Mouse (Mus musculus) spleen, postnatal 10 days (tissue): ENCODE data around the gene Rtn1.
"Not testable (repeated sequence)": the region's sequence is repeated elsewhere in the genome, so short reads cannot be mapped to it uniquely, and the experiment has no call there.

Experiments
- DNase-seq, 2 experiments: peaks; one replicate each; pipeline ENCODE4 v3.0.0; 2021 to 2022; ENCODE audit warnings: low spot score in 2 of 2

The Rtn1 gene

GRCm38 (mm10) chr12:72324210-72324871 is 84.5 kb downstream of the Rtn1 start:
- DNase-seq, result no peak

- DNase-seq, result no peak
Measured at GRCm38 (mm10) chr12:72323778-72324177, 85.1 kb downstream of the Rtn1 start.

DNA sequence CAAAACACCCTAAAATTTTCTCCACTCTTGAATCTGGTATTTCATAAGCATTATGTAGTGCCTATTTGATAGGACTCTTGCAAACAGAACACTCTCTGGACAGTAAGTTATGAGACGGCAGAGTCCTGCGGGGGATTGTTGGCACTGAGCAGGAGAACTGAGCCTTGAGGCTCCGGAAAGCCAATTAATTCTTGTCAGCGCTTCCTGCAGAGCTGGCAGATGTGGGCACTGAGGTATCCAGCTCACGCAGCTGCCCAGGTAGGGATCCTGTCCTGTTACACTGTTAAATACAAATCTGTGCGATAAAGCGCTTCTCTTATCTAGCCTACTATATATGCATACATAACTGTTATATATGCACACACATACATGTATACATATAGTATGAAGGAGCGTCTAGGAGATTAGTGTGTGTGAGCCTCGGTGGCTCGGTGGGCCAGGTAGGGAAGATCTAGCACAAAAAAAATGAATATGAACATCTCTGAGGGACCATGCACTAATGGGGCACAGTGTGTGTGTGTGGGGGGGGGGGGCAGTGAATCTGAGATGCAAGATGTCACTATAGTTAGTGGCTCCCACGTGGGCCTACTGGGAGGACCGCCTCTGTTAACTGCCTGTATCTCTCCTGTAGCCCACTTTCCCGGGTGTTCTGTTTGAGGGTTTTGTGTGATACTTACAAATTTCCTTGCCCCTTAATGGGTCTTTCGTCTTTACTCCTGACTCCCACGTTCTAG is 93.0 kb downstream of the Rtn1 start:
- DNase-seq, result no peak

GRCm38 (mm10) chr12:72310818-72311217 is 98.0 kb downstream of the Rtn1 start:
- no peak for DNase-seq

DNA sequence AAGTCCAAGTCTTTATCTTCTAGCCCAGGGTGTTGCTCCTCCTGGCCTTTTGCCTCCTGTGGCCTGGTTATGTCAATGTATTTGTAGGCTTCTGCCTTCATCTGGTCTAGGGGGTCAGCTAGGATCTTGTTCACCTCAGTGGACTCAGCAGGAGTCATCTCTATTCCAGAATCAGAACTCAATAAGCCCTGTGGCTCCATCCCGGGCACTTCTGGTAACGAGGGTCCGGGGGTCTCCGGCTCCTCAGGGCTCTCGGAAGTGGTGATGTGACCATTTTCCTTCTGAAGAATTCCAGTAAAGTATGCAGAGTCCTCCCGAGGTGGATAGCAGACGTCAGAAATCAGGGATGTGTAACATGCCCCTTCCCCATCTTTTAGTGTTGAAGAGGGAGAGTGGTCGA is 100.3 kb downstream of the Rtn1 start:
- no peak for DNase-seq

- DNase-seq, result no peak
Measured at GRCm38 (mm10) chr12:72306281-72306680, 102.6 kb downstream of the Rtn1 start.

DNA sequence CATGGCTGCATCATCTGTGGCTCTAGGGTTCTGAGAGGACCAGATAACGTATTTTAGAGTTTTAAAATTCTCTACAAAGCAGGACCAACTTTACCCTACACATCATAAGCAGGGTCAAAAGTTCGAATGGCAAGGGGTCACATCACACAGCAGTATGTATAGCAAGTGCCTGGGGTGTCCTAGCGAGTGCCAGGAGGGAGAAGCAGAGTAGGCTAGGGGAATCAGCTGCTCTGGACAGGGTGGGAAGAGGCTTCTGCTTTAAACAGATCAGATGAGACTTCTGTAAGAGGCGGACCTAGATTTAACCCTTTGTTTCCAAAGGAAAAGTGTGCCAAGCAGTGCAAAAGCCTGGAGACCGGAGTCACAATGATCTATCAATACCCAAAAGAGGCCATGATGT is 103.4 kb downstream of the Rtn1 start:
- DNase-seq, result no peak

- no peak for DNase-seq
Measured at GRCm38 (mm10) chr12:72304985-72305384, 103.9 kb downstream of the Rtn1 start.

GRCm38 (mm10) chr12:72304347-72304688 is 104.5 kb downstream of the Rtn1 start:
- DNase-seq, result no peak

DNA sequence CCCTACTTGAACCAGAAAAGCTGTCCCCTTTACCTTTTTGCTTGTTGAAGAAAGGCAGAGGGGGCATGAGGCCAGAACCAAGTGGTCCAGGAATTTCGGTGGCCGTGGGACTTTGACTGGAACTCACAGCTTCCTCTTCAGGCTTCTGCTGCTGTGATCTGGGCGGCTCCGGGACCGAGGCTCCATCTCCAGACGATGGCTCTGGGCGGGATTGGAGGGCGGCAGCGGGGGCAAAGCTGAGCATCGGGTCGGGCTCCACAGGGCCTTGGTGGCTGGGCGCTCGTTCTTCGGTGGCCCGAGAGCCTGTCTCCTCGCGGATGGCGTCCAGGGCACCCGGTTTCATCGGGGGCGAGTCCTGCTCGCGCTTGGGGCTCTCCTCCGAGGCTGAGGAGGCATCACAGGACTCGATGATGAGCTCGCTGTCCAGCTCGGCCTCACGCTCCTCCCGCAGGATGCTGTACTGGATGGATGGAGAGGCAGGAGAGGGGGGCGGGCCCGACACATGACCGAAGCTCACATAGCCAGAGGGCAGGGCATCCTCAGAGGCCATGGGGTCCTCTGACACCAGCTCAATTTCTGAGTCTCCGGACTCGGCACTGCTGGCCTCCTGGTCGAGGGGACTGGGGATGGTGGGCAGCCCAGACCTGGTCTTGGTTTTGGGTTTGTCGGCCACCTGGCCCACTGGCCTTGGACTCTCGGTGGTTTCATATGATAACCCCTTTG is 105.1 kb downstream of the Rtn1 start:
- no peak for DNase-seq

- no peak for DNase-seq
Measured at GRCm38 (mm10) chr12:72301431-72301830, 107.4 kb downstream of the Rtn1 start.

GRCm38 (mm10) chr12:72300971-72301370 is 107.9 kb downstream of the Rtn1 start:
- no peak for DNase-seq

- no peak for DNase-seq
Measured at GRCm38 (mm10) chr12:72298222-72298621, 110.6 kb downstream of the Rtn1 start.

- no peak for DNase-seq
Measured at GRCm38 (mm10) chr12:72296552-72296951, 112.3 kb downstream of the Rtn1 start.

GRCm38 (mm10) chr12:72293185-72293584 is 115.7 kb downstream of the Rtn1 start:
- DNase-seq, result not testable (repeated sequence)

GRCm38 (mm10) chr12:72292566-72292965 is 116.3 kb downstream of the Rtn1 start:
- DNase-seq, result no peak

DNA sequence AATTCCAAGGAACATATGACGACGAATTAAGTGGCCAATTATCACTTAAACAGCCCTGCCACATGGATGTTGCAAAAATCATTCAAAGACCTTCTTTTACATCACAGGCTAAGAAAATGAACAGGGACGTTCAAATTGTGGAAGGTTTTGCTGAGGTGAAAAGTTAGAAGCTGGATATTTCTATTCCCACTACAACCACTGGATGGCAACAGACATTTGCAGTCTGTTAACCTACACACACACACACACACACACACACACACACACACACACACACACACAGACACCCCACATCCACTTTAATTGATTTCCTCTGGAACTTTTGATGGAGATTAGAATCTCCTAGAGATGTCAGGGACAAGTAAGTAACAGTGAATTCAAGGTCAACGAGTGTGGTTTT is 117.6 kb downstream of the Rtn1 start:
- no peak for DNase-seq

GRCm38 (mm10) chr12:72288215-72288614 is 120.6 kb downstream of the Rtn1 start:
- no peak for DNase-seq

DNA sequence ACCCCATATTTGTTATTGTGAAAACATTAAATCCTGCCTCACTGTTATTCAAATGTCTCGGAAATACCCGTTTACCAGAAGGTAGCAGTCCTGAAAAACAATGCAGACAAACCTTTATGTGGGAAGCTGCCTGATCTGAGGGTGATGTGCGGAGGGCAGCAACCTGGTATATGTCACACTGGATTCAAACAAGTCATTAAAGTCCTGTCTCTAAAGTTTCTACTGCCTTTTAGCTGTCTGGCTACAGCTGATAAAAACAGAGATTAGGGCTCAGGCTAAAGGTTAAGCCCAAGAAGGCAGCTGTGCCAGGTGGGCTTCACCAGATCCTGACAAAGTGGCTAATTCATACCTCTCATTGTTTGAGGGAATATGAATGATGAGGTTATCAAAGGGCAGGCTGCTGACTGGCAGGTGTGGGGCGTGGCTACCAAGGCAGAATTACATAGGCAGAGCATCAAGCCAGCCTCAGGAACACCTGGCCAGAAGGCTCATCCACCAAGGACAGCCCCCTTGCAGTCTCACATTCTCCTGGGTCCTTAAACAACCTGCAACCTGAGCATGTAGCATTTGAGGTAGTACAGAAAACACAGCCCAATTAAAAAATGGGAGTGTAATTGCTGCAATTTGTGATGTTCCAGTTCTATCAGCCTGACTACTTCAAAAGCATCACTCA is 121.4 kb downstream of the Rtn1 start:
- no peak for DNase-seq

DNA sequence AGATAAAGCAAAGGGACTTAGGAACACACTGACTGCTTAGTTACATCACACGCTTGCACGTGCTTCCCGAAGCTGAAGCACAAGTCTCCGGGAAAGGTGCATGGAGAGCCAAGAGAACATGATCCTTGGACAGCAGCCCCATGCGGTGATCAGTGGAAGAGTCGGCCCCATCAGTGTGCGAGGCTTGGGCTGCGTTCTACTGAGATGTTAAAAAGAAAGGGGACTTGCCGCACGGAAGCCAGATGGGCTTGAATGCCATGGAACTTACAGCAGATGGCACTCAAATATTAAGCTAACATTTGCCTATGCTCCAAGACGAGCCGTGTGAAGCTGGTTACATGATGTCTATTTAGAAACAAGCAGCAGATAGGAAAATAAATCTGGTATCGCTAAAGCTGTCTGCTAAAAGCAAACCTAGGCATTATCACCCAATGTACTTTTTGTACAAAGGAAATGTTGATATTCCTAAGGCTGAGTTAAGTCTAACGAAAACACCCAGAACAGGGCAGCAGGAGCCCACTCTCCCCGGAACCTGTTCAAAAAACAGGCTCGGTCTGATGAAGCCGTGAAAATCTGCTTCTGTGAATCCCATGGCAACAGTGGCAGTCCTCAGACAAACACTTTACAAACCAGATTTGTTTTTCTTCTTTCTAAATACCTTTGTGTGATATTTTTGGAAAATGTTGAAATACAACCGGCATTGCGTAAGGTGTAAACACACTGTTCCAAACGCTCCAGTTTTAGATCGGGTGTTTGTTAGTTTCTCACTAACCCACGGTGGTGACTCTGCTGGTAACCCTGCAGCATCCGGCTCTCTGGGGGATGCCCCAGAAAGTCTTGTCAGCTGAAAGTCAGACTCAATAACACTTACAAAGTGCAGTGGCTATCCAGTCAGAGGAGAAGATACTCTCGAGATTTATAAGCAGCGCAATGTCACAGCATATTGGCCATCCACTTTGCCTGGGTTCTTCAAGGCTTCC is 123.2 kb downstream of the Rtn1 start:
- no peak for DNase-seq

DNA sequence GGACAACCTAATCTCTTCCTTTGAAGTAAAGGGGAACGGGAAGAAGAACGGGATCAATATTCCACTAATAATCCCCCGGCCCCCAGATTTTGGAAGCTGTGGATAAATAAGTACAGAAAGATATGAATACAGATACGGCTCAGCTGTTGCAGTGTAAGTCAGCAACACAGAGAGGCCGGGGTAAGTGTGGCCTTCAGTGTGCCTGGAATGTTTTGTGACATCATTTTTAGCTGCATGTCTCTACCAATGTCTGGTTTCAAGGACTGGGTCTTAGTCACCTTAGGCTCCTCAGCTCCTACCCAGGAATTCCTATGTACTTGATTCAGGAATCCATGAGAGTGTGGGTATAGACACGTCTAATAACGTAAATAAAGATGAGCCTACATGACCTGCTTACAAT is 124.3 kb downstream of the Rtn1 start:
- no peak for DNase-seq
